In genomic region chr1:128999741-129000517, GRCm38 (mm10) we compare ENCODE assay signal across 24 mouse cellular contexts.
DNase-seq lines count a peak whose midpoint lies in the region; ATAC-seq and TF ChIP-seq lines count a peak whose summit lies in the region.
"Had no signal": no experiment of that assay in that cellular context is flagged by ENCODE, and none has a peak within 500 bp of the region (broad histone marks: within the 10 kb centered on the region; RNA-seq: fewer than 3 reads in every experiment).

No protein-coding gene starts in this region.

- 62% methylated on average over 5 of the region's 5 CpGs for WGBS in embryonic facial prominence, embryonic 13.5 days
- 70% methylated on average over 5 of the region's 5 CpGs for WGBS in embryonic facial prominence, embryonic 10.5 days
- WGBS in embryonic facial prominence, embryonic 14.5 days: 60% methylated on average over 5 of the region's 5 CpGs

- no peaks in the 10 kb centered on the region for H3K27me3 ChIP-seq in embryonic facial prominence, embryonic 13.5 days
- H3K27me3 ChIP-seq in embryonic facial prominence, embryonic 10.5 days (replicated peaks; ENCODE audit: low read depth, poor library complexity, severe bottlenecking): no peaks in the 10 kb centered on the region
- no peaks in the 10 kb centered on the region for H3K27me3 ChIP-seq in embryonic facial prominence, embryonic 14.5 days (replicated peaks; ENCODE audit: control insufficient read depth, insufficient read depth, low read length)
- H3K27me3 ChIP-seq: forebrain, embryonic 13.5 days; hindbrain, embryonic 12.5 days; liver, embryonic 15.5 days; lung, embryonic 15.5 days had no signal

- intact Hi-C loops in left cerebral cortex, adult 2 months (cut with DNase I): no loop called here
- intact Hi-C loops in left cerebral cortex, postnatal 36 days (cut with DNase I): no loop called here

- no peak for TF ChIP-seq CTCF in left cerebral cortex, adult 2 months (IDR thresholded peaks at IDR 0.05)

- H3K9me3 ChIP-seq in embryonic facial prominence, embryonic 13.5 days: no peaks in the 10 kb centered on the region
- no peaks in the 10 kb centered on the region for H3K9me3 ChIP-seq in embryonic facial prominence, embryonic 10.5 days
- H3K9me3 ChIP-seq in embryonic facial prominence, embryonic 14.5 days (ENCODE audit: control insufficient read depth, low read length): no peaks in the 10 kb centered on the region
- H3K9me3 ChIP-seq: forebrain, embryonic 13.5 days; hindbrain, embryonic 12.5 days; limb, embryonic 10.5 days; liver, embryonic 15.5 days; lung, embryonic 15.5 days had no signal

- 0 out of 2 replicates have a peak, but pooled peaks have one; percentile 32 for ATAC-seq in embryonic facial prominence, embryonic 13.5 days (ENCODE audit: insufficient number of reproducible peaks, insufficient read depth, low FRiP score, low TSS enrichment, low read depth)
- no peak for ATAC-seq in embryonic facial prominence, embryonic 14.5 days (ENCODE audit: low read depth)
- ATAC-seq: CD4-positive, CD25-positive, alpha-beta regulatory T cell, adult 4 months; forebrain, embryonic 13.5 days; inflammation-experienced regulatory T-cells, adult 6 months; midbrain, embryonic 16.5 days had no signal

- H3K27ac ChIP-seq in embryonic facial prominence, embryonic 13.5 days: no peak overlapping the region
- H3K27ac ChIP-seq in embryonic facial prominence, embryonic 10.5 days (replicated peaks): no peak overlapping the region
- H3K27ac ChIP-seq in left cerebral cortex, adult 2 months: peak overlapping the region; percentile 24; the same call in 1 of the 2 replicates
- H3K27ac ChIP-seq in embryonic facial prominence, embryonic 14.5 days (replicated peaks; ENCODE audit: low read depth, low read length): no peak overlapping the region
- H3K27ac ChIP-seq: forebrain, embryonic 13.5 days; gastrocnemius, adult 2 months; hindbrain, embryonic 12.5 days; kidney, postnatal 0 days; limb, embryonic 10.5 days; liver, embryonic 15.5 days; lung, embryonic 15.5 days had no signal

- no peaks in the 10 kb centered on the region for H3K4me1 ChIP-seq in embryonic facial prominence, embryonic 13.5 days
- H3K4me1 ChIP-seq in embryonic facial prominence, embryonic 10.5 days: no peaks in the 10 kb centered on the region
- H3K4me1 ChIP-seq in embryonic facial prominence, embryonic 14.5 days (ENCODE audit: control insufficient read depth, insufficient read depth, low read length): no peaks in the 10 kb centered on the region
- H3K4me1 ChIP-seq: forebrain, embryonic 13.5 days; hindbrain, embryonic 12.5 days; limb, embryonic 10.5 days; liver, embryonic 15.5 days; lung, embryonic 15.5 days had no signal

- no peak overlapping the region for H3K9ac ChIP-seq in embryonic facial prominence, embryonic 13.5 days
- H3K9ac ChIP-seq in embryonic facial prominence, embryonic 14.5 days (ENCODE audit: low read depth, low read length): no peak overlapping the region
- H3K9ac ChIP-seq: forebrain, embryonic 13.5 days; hindbrain, embryonic 12.5 days; liver, embryonic 15.5 days; lung, embryonic 15.5 days had no signal

- no peak overlapping the region for H3K4me2 ChIP-seq in embryonic facial prominence, embryonic 13.5 days
- H3K4me2 ChIP-seq in embryonic facial prominence, embryonic 14.5 days (ENCODE audit: low read depth, low read length): no peak overlapping the region
- H3K4me2 ChIP-seq: forebrain, embryonic 13.5 days; hindbrain, embryonic 12.5 days; liver, embryonic 15.5 days; lung, embryonic 15.5 days had no signal

- H3K36me3 ChIP-seq in embryonic facial prominence, embryonic 13.5 days: no peaks in the 10 kb centered on the region
- H3K36me3 ChIP-seq in embryonic facial prominence, embryonic 10.5 days (replicated peaks): no peaks in the 10 kb centered on the region
- H3K36me3 ChIP-seq in embryonic facial prominence, embryonic 14.5 days (ENCODE audit: control insufficient read depth, insufficient read depth, low read length): no peaks in the 10 kb centered on the region
- H3K36me3 ChIP-seq: hindbrain, embryonic 12.5 days; limb, embryonic 10.5 days; liver, embryonic 15.5 days; lung, embryonic 15.5 days had no signal

- no peak for DNase-seq in embryonic facial prominence, embryonic 10.5 days (ENCODE audit: low spot score)
- no peak for DNase-seq in left cerebral cortex, adult 2 months (ENCODE audit: extremely low spot score in 1 of 2, low spot score in 2 of 2)
- no peak for DNase-seq in left cerebral cortex, postnatal 36 days (ENCODE audit: low spot score in 2 of 2)
- DNase-seq in ES-CJ7 (ENCODE audit: low read depth, low spot score): peak; percentile 68
- peak; percentile 15 for DNase-seq in embryonic facial prominence, embryonic 14.5 days (ENCODE audit: low spot score)
- no peak for DNase-seq in retina, embryonic 14.5 days (ENCODE audit: low spot score)
- DNase-seq: adrenal gland, adult 2 months; cerebellum, adult 18-20 months; gastrocnemius, adult 2 months; kidney, adult 18-20 months; liver; lung, postnatal 36 days; spleen, adult 18-20 months; thymus, postnatal 14 days had no signal

- no peak overlapping the region for H3K4me3 ChIP-seq in embryonic facial prominence, embryonic 13.5 days
- no peak overlapping the region for H3K4me3 ChIP-seq in embryonic facial prominence, embryonic 10.5 days
- no peak overlapping the region for H3K4me3 ChIP-seq in left cerebral cortex, adult 2 months
- no peak overlapping the region for H3K4me3 ChIP-seq in embryonic facial prominence, embryonic 14.5 days (ENCODE audit: low read depth, low read length)
- H3K4me3 ChIP-seq: forebrain, embryonic 13.5 days; gastrocnemius, adult 2 months; hindbrain, embryonic 12.5 days; limb, embryonic 10.5 days; liver, embryonic 15.5 days; lung, embryonic 15.5 days had no signal

Comparison
In these comparisons a context has a peak if more than half of its experiments do, and no peak if none do; other contexts are left out.
1. DNase-seq: peak in ES-CJ7 (single experiment) and embryonic facial prominence, embryonic 14.5 days (single experiment); none in embryonic facial prominence, embryonic 10.5 days (single experiment), left cerebral cortex, adult 2 months (0 of 2), left cerebral cortex, postnatal 36 days (0 of 2) and retina, embryonic 14.5 days (single experiment).